Mouse (Mus musculus) lung, postnatal 14 days (tissue): ENCODE measurements around the gene Rabggta.

Source experiments
- DNase-seq: peaks from one replicate; pipeline ENCODE4 v3.0.0; 2021

Rabggta gene

GRCm38 (mm10) chr14:55681160-55682117 lies 40.6 kb downstream of the Rabggta start, which contains the start of gene Tinf2:
Gene Tinf2 (minus strand): TSS chr14:55681820.
- DNase-seq, result peak; percentile 94

- no peak for DNase-seq
Measured at GRCm38 (mm10) chr14:55677615-55678014, 44.4 kb downstream of the Rabggta start.

GRCm38 (mm10) chr14:55672741-55673060 lies 49.4 kb downstream of the Rabggta start:
- DNase-seq, result no peak

DNA sequence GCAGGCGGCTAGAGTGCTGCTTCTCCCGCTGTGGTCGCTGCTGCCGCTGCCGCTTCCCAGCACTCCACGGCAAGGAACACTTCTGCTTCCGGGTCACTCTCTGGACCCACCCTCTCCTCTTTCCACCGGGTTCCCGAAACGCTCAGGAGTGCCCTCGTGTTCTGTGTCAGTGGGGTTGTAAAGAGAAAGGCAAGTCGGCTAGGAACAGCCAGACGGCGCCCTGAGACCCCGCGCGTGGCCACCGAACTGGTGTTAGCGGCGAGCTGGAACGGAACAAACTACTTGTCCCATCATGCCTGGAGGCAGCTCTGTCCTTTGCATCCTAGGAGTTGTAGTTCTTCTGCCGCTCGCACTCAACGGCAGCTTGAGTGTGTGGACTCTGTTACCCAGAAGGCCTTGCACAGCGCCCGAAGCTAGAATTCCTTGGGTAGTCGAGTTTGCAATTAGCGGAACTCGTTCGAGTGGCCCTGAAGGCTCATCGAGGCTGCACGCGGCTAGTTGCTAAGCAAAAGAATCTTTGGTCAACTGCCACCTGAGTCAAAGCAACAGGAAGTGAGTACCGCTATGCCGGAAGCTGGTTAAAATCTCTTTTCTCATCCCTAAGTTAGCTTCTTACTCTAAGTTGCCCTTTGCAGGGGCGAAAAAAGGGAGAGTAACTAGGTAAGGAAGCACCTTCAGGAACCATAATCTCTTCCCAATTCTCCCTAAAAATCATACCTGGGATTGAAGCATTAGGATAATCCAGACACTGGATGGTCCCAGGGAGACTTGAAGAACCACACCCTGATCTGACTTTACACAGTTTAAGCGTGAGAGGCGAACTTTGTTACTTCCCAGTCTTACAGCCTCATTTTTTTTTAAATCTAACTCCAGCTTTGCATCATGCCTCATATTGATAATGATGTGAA lies 50.0 kb downstream of the Rabggta start, which contains the start of the genes Gmpr2 and Nedd8:
Gene Gmpr2 (plus strand): TSS at position 109 of the 908 bp plus-strand sequence.
Gene Nedd8 (minus strand): TSS at position 292 of the 908 bp plus-strand sequence.
- DNase-seq, result peak; percentile 85

DNA sequence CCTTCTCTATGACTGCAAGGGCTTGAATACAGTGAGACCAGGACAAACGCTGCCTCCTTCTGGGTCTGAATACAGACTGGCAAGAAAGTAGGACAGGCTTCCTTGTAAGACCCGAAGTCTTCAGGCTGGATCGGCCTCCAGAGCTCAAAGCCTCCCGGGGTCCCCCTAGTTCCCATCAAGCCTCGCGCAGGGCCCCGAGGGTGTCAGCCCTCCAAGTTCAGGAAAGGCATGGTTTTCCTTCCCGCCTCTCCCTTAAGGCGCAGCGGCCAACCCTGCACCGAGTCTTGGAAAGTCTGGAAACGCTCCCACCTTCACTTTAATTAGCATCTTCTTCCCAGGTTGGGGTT lies 50.6 kb downstream of the Rabggta start:
- no peak for DNase-seq
